Mouse (Mus musculus) liver, embryonic 12.5 days (tissue): ENCODE data around the gene Lonrf2. TPM values are rescaled to one million over a fixed set of nuclear protein-coding genes. Genes with fewer than 3 reads are reported as not detected.

ENCODE experiments used
- ATAC-seq: fragments of 200-750 bp; cut with Nextera tagmentation; 2 replicates; pipeline ENCODE4 v1.8.0; 2017; ENCODE audit warnings: moderate number of reproducible peaks, mild to moderate bottlenecking, moderate library complexity
- H3K27ac ChIP-seq: fragments of 300-500 bp; sonication (generic); 2 replicates; pipeline ENCODE4 v1.5.1; 2016; ENCODE audit warnings: mild to moderate bottlenecking
- H3K27me3 ChIP-seq: fragments of 300-500 bp; sonication (generic); replicated peaks from 2 replicates; pipeline ENCODE4 v1.6.1; 2016; ENCODE audit warnings: mild to moderate bottlenecking, moderate library complexity
- H3K36me3 ChIP-seq: fragments of 300-500 bp; sonication (generic); 2 replicates; pipeline ENCODE4 v1.6.1; 2016; ENCODE audit warnings: mild to moderate bottlenecking, moderate library complexity
- H3K4me1 ChIP-seq: fragments of 300-500 bp; sonication (generic); 2 replicates; pipeline ENCODE4 v1.6.1; 2016
- H3K4me2 ChIP-seq: fragments of 300-500 bp; sonication (generic); 2 replicates; pipeline ENCODE4 v1.6.1; 2016; ENCODE audit warnings: mild to moderate bottlenecking, moderate library complexity
- H3K4me3 ChIP-seq: fragments of 300-500 bp; sonication (generic); 2 replicates; pipeline ENCODE4 v1.5.1; 2016; ENCODE audit warnings: mild to moderate bottlenecking, moderate library complexity
- H3K9ac ChIP-seq: fragments of 300-500 bp; sonication (generic); 2 replicates; pipeline ENCODE4 v1.6.1; 2016; ENCODE audit warnings: mild to moderate bottlenecking, moderate library complexity
- H3K9me3 ChIP-seq: fragments of 300-500 bp; sonication (generic); replicated peaks from 2 replicates; pipeline ENCODE4 v1.6.1; 2016; ENCODE audit warnings: mild to moderate bottlenecking, moderate library complexity
- WGBS: fragments of 180-500 bp; shearing (Covaris S2); methylation state at CpG from one replicate; pipeline ENCODE4 v1.1.7; 2016; ENCODE audit not compliant: insufficient replicate concordance; 5-methylcytosine and 5-hydroxymethylcytosine counted together
- polyA plus RNA-seq: library from polyadenylated mRNA; unstranded; fragments of >200 nt; fragmentation: Nextera tagmentation; extraction: Ambion mirVana; gene quantifications from 2 replicates; pipeline ENCODE4 v1.2.1, GENCODE M21; 2016

The Lonrf2 gene
- polyA plus RNA-seq, 1 experiment from 2014 or later: 0.15 TPM

DNA sequence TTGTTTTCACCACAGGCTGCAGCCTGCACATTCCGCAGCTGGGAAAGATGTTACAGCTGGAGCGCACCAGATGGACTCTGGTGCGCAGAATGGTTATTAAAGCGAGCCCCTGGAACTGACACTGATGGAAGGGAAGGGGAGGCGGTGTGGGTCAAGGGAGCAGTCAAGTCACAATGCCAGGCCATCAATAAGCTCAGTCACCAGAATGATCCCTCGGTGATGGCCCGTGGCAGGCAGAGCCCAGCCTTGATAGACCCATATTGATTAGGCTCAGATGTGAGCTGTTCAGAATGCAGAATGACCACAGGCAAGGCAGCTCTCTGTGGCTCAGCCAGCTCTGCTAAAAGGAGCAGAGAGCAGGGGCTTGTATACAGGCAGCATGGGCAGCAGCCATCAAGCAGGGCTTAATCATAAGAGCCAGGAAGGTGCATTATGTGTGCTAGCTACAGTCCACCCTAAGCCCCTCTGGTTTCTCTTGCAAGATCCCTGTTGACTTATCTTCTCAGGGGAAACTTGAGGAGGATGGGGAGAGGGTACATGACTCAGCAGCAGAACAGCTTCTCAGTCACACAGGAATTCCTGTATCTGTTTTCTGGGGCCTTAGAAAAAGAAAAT is 46.4 kb downstream of the Lonrf2 start:
- Histone ChIP-seq H3K27me3 (no peaks in the 10 kb centered on the region; the same call in 1 of the 2 replicates), H3K27ac (no peak overlapping the region), H3K9ac (no peak overlapping the region), H3K4me1 (no peaks in the 10 kb centered on the region), H3K36me3 (no peaks in the 10 kb centered on the region), H3K4me2 (no peak overlapping the region), H3K4me3 (no peak overlapping the region), H3K9me3 (no peaks in the 10 kb centered on the region)
- no peak for ATAC-seq
- WGBS: 75% methylated on average over 7 of the region's 7 CpGs

GRCm38 (mm10) chr1:38788904-38789303 is 47.6 kb downstream of the Lonrf2 start:
- H3K9ac ChIP-seq: no peak overlapping the region
- no peaks in the 10 kb centered on the region for H3K36me3 ChIP-seq
- H3K4me2 ChIP-seq: no peak overlapping the region
- no peaks in the 10 kb centered on the region for H3K4me1 ChIP-seq
- no peaks in the 10 kb centered on the region for H3K9me3 ChIP-seq
- ATAC-seq: no peak
- no peak overlapping the region for H3K4me3 ChIP-seq
- WGBS: 45% methylated on average over 3 of the region's 3 CpGs
- H3K27ac ChIP-seq: no peak overlapping the region
- H3K27me3 ChIP-seq: no peaks in the 10 kb centered on the region; the same call in 1 of the 2 replicates

DNA sequence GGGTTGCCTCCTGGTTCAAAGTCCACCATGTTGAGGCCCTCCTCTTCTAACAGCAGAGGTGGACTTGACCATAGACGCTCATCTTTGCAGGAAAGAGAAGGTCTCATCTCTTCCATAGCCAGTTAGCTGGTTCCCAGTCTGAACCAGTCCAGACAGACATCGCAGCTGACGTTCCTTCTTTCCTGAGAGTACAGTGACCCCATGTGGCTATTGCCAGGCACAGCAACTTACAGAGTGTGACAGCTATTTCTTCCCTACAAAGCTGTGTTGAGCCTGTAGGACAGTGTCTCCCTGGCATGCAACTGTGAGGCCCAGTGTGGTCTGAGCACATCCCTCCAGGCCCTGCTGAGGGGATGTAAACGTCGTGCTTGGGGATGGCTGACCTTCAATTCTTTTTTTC is 49.1 kb downstream of the Lonrf2 start:
- ATAC-seq: no peak
- H3K4me3 ChIP-seq: no peak overlapping the region
- no peak overlapping the region for H3K27ac ChIP-seq
- 2% methylated on average over 5 of the region's 5 CpGs for WGBS
- no peaks in the 10 kb centered on the region for H3K4me1 ChIP-seq
- H3K36me3 ChIP-seq: no peaks in the 10 kb centered on the region
- H3K4me2 ChIP-seq: no peak overlapping the region
- H3K9ac ChIP-seq: no peak overlapping the region
- no peaks in the 10 kb centered on the region; the same call in 1 of the 2 replicates for H3K27me3 ChIP-seq
- H3K9me3 ChIP-seq: no peaks in the 10 kb centered on the region

DNA sequence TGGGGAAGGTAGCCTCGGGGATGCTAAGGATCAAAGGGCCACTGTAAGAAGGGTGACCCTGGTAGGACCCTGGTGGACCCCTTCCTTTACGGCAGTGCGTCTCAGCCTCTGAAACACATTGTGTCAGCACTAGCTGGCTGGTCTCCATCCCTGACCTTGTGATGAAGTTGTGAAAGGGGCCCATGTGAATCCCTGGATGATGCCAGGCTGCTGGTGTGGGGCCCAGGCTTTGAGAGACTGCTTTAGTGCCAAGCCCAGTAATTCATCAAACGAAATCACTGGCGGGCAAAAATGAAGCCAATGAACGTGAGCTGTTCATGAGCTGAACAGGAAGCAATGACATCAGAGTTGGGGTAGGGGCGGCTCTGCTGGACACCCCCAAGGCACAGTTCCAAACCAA is 50.2 kb downstream of the Lonrf2 start:
- WGBS: 66% methylated on average over 7 of the region's 7 CpGs
- Histone ChIP-seq H3K4me1 (no peaks in the 10 kb centered on the region), H3K27me3 (no peaks in the 10 kb centered on the region; the same call in 1 of the 2 replicates), H3K36me3 (no peaks in the 10 kb centered on the region), H3K27ac (no peak overlapping the region), H3K4me2 (no peak overlapping the region), H3K9ac (no peak overlapping the region), H3K9me3 (no peaks in the 10 kb centered on the region), H3K4me3 (no peak overlapping the region)
- no peak for ATAC-seq

- Histone ChIP-seq H3K27me3 (no peaks in the 10 kb centered on the region), H3K9me3 (no peaks in the 10 kb centered on the region), H3K4me3 (no peak overlapping the region), H3K4me2 (no peak overlapping the region), H3K27ac (no peak overlapping the region), H3K36me3 (no peaks in the 10 kb centered on the region), H3K9ac (no peak overlapping the region), H3K4me1 (no peaks in the 10 kb centered on the region)
- ATAC-seq: no peak
- WGBS: 83% methylated on average over 1 of the region's 1 CpGs
Measured at GRCm38 (mm10) chr1:38778271-38778670, 58.2 kb downstream of the Lonrf2 start.

DNA sequence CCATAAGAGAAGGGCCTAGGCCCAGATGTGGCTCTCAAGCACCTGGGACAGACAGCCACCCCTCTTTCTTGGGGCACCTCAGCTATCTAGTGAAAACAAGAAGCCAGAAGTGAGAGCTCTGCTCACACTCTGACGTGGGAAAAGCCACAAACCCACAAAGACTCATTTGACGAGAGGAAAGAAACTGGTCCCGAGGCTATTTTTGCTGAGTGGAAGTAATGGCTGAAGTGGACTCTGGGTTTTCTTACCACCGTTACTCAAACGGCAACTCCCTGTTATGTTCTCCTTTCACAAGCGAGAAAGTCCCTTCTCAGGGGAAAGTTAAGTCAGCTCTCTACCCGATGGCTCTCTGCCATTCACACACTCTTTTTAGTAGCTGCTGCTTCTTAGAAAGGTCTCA is 59.0 kb downstream of the Lonrf2 start:
- Histone ChIP-seq H3K9ac (no peak overlapping the region), H3K4me2 (no peak overlapping the region), H3K27ac (no peak overlapping the region), H3K4me1 (no peaks in the 10 kb centered on the region), H3K9me3 (no peaks in the 10 kb centered on the region), H3K36me3 (no peaks in the 10 kb centered on the region), H3K27me3 (no peaks in the 10 kb centered on the region), H3K4me3 (no peak overlapping the region)
- WGBS: 31% methylated on average over 7 of the region's 7 CpGs
- no peak for ATAC-seq

GRCm38 (mm10) chr1:38775713-38776112 is 60.8 kb downstream of the Lonrf2 start:
- H3K36me3 ChIP-seq: no peaks in the 10 kb centered on the region
- H3K27me3 ChIP-seq: no peaks in the 10 kb centered on the region
- no peak overlapping the region for H3K4me2 ChIP-seq
- H3K4me3 ChIP-seq: no peak overlapping the region
- no peaks in the 10 kb centered on the region for H3K9me3 ChIP-seq
- no peak overlapping the region for H3K27ac ChIP-seq
- H3K9ac ChIP-seq: no peak overlapping the region
- H3K4me1 ChIP-seq: no peaks in the 10 kb centered on the region
- 52% methylated on average over 5 of the region's 5 CpGs for WGBS
- no peak for ATAC-seq

GRCm38 (mm10) chr1:38770676-38771075 is 65.8 kb downstream of the Lonrf2 start:
- H3K36me3 ChIP-seq: no peaks in the 10 kb centered on the region
- 63% methylated on average over 3 of the region's 3 CpGs for WGBS
- H3K4me2 ChIP-seq: no peak overlapping the region
- peaks cover 26% of the 10 kb centered on the region for H3K4me1 ChIP-seq
- H3K27me3 ChIP-seq: peaks cover 8% of the 10 kb centered on the region; the same call in 1 of the 2 replicates
- H3K9me3 ChIP-seq: no peaks in the 10 kb centered on the region
- H3K9ac ChIP-seq: no peak overlapping the region
- H3K4me3 ChIP-seq: no peak overlapping the region
- ATAC-seq: no peak
- no peak overlapping the region for H3K27ac ChIP-seq

DNA sequence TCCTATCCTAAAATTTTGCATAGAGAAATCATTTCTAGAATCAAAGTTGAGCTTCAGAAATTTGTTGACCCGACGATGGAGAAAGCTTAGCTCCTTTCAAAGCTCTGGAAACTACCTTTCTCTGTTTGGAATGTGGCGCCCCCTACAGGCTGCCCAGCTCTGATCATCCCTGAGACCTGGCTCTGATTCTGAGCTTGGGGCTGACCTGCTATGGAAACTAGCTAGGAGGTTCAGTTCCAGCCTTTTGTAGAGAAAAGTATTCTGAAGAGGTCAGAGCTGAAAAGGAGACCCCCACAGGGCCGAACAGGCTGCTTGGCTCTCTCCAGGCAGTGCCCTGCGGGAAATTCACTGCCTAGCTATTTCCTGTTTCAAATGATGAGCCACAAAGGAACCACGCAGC is 66.6 kb downstream of the Lonrf2 start:
- Histone ChIP-seq H3K27me3 (peaks cover 15% of the 10 kb centered on the region; the same call in 1 of the 2 replicates), H3K4me2 (no peak overlapping the region), H3K4me1 (peaks cover 26% of the 10 kb centered on the region), H3K9me3 (no peaks in the 10 kb centered on the region), H3K4me3 (no peak overlapping the region), H3K27ac (no peak overlapping the region), H3K9ac (no peak overlapping the region), H3K36me3 (no peaks in the 10 kb centered on the region)
- ATAC-seq: no peak
- 25% methylated on average over 6 of the region's 6 CpGs for WGBS

DNA sequence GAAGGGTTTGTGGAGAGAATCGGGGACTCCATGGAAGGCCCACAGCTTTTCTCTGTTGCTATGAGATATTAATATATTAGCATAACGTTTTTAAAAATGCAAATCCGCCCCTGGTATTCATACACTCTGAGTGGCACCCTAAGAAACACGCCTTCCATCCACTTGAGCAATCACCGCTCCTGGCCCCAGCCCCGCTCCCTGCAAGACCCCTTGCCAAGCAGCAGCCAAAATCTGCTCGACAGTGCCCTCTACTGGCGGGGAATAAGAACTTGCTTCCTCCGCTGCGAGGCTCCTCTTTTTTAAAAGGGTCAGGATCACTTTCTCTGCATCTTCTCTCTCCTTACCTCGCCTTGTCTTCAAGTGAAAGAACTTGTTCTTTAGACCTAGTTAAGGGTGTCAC is 68.7 kb downstream of the Lonrf2 start:
- peaks cover 19% of the 10 kb centered on the region; the same call in 1 of the 2 replicates for H3K27me3 ChIP-seq
- H3K4me2 ChIP-seq: peak overlapping the region; percentile 64
- no peak for ATAC-seq
- H3K36me3 ChIP-seq: no peaks in the 10 kb centered on the region
- H3K9ac ChIP-seq: peak overlapping the region; percentile 47
- H3K4me1 ChIP-seq: peaks cover 26% of the 10 kb centered on the region
- H3K27ac ChIP-seq: peak overlapping the region; percentile 77
- no peaks in the 10 kb centered on the region for H3K9me3 ChIP-seq
- 8% methylated on average over 11 of the region's 11 CpGs for WGBS
- H3K4me3 ChIP-seq: peak overlapping the region; percentile 16

DNA sequence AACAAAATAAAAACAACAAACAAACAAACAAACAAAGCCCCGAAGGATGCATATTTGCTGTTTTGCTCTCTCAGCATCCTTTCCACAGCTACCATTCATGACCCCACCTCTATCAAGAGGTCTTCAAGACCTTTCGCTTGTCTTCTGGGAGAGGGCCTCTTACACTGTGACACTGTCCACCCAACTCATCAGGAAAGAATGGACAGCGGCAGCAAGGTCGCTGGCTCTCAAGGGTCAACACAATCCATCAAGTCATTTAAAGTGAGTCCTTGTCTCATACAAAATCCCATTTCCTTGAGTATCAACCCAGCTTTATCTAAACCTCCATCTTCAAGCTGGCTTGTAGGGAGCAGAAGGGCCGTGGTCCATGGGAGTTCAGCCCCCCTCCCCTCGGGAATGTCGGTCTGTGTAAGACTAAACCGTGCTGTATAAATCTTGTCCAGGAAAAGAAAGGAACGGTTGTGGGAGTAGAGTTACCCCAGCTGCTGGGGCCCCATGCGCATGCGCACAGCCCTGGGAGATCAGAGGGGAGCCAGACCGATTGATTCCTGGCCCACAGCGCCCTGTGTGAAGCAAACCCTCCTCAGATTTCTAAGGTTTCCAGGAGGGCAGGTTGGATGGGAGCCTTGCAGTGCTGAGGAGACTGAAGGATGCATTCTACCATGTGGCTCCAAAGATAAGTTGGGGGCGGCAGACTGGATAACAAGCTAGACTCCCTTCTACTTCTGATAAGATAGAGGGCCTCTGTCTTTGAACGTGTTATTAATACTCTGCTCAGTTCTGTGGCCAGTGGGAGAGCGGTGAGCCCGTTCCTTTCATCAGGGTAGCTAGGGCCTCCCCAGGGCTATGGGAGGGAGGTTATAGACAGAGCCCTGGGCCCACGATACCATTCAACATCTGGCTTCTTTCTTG is 69.6 kb downstream of the Lonrf2 start:
- Histone ChIP-seq H3K27ac (peak overlapping the region; percentile 77), H3K4me1 (peaks cover 26% of the 10 kb centered on the region), H3K9ac (peak overlapping the region; percentile 47), H3K4me2 (peak overlapping the region; percentile 64), H3K9me3 (no peaks in the 10 kb centered on the region), H3K27me3 (peaks cover 19% of the 10 kb centered on the region; the same call in 1 of the 2 replicates), H3K4me3 (peak overlapping the region; percentile 16), H3K36me3 (no peaks in the 10 kb centered on the region)
- WGBS: 26% methylated on average over 18 of the region's 18 CpGs
- peak; percentile 98 for ATAC-seq

GRCm38 (mm10) chr1:38766254-38766653 is 70.3 kb downstream of the Lonrf2 start:
- no peak overlapping the region for H3K27ac ChIP-seq
- no peak overlapping the region for H3K4me3 ChIP-seq
- WGBS: 77% methylated on average over 4 of the region's 4 CpGs
- peaks cover 19% of the 10 kb centered on the region; the same call in 1 of the 2 replicates for H3K27me3 ChIP-seq
- no peaks in the 10 kb centered on the region for H3K36me3 ChIP-seq
- H3K9me3 ChIP-seq: no peaks in the 10 kb centered on the region
- ATAC-seq: no peak
- no peak overlapping the region for H3K9ac ChIP-seq
- peaks cover 26% of the 10 kb centered on the region for H3K4me1 ChIP-seq
- H3K4me2 ChIP-seq: peak overlapping the region; percentile 64; the same call in 1 of the 2 replicates
